Mouse (Mus musculus) megakaryocyte, embryonic 14.5 days (primary cell): ENCODE measurements around the gene Ing4.

Experiments used
- FLI1 ChIP-seq: IDR thresholded peaks from 2 replicates; pipeline ENCODE4 v1.6.1; 2012; ENCODE audit warnings: low read length, inconsistent platforms, mixed read lengths
- GATA1 ChIP-seq: IDR thresholded peaks from 3 replicates; pipeline ENCODE4 v1.6.1; 2012; ENCODE audit warnings: mixed read lengths, low read length, inconsistent platforms, borderline replicate concordance

DNA sequence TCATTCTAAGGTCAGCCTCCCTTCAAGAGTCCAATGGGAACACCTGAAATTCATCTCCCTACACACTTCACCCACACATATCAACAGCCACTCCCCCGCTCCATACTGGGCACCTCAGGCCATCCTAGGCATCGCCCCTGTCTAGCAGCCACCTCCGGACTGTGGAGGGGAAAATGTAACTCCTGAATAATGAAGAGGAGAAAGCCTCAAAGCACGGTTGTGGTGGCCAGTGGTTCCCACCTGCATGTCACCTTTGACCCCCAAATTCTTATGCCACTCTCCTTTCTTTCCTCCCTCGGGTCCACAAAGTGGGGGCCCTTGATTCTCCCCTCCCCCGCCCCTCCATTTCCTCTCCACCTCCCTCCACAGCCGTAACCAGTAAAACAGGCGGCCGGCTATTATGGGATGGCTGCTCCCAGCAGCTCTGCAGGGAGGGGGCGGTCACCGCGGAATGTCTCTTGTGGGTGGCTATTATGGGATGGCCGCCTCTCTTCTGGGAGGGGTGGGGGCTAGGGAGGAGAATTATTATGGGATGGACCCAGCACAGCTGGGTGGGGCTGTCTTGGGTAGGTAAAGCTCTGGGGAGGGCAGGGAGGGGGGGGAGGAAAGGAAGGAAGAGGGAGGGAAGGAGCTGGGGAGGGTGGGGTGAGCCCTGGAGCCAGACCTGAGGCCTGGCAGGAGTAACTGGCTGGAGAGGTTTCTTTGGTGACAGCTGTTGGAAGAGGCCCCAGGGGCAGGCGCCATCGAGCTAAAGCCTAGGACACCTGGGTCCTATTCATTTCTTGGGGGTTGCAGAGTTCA lies 50.2 kb downstream of the Ing4 start:
- TF ChIP-seq FLI1 = no peak
- TF ChIP-seq GATA1 = no peak
